Mouse (Mus musculus): ENCODE measurements around the gene Rwdd2a.

DNA sequence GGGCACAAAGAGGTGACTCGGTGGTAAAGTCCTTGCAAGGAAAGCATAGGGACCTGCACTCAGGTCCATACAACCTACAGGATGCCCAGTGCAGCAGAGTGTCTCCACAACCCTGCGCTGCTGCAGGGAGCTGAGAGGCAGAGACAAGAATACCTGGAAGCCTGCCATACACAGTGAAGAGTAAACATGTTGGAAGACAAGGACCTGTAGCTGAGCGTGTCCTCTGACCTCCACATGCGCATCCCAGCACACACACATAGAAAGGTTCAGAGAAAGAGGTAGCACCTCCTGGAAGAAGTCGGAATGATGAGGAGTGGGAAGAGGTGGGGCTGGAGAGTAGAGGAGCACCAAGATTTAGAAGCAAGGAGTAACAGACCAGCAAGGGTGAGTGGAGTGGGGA lies 37.7 kb upstream of the Rwdd2a start:
- no peak for TF ChIP-seq POLR2A (IDR thresholded peaks at IDR 0.05; ENCODE audit: insufficient read depth, low read depth, low read length)
- TF ChIP-seq CTCF (IDR thresholded peaks at IDR 0.05; ENCODE audit: insufficient read depth, low read depth, low read length), result no peak
